Mouse (Mus musculus) megakaryocyte, adult 5-6 weeks (primary cell): ENCODE data around the gene Gm17079. TPM values are rescaled to one million over a fixed set of nuclear protein-coding genes. Genes with fewer than 3 reads are reported as not detected.
"Not testable (repeated sequence)": the region's sequence is repeated elsewhere in the genome, so short reads cannot be mapped to it uniquely, and the experiment has no call there.

Source experiments
- ATAC-seq: 2 replicates; pipeline ENCODE4 v1.8.0; 2016; ENCODE audit warnings: mild to moderate bottlenecking, inconsistent platforms; ENCODE audit not compliant: poor library complexity, severe bottlenecking
- total RNA-seq, 2 experiments: library from RNA; stranded (forward) in 1 of 2; stranded (reverse) in 1 of 2; fragments of 153-499, 151-499 nt in 1 of 2; fragments of 221-1000, 200-1000 nt in 1 of 2; gene quantifications; 2 replicates each; pipeline versions ENCODE4 v1.2.3 to v1.2.4; 2015 to 2017

The Gm17079 gene
- total RNA-seq (2015) = not detected in 2 replicates
- total RNA-seq (2017) = not detected in 2 replicates

GRCm38 (mm10) chr14:51695368-51695767 lies at the start of gene Gm17079:
Gene Gm17079 (minus strand): TSS chr14:51695468.
- not testable (repeated sequence) for ATAC-seq

GRCm38 (mm10) chr14:51740347-51741170 lies 45.3 kb upstream of the Gm17079 start:
- ATAC-seq = no peak

GRCm38 (mm10) chr14:51739150-51739993 lies 44.1 kb upstream of the Gm17079 start:
- no peak for ATAC-seq

GRCm38 (mm10) chr14:51738411-51739149 lies 43.3 kb upstream of the Gm17079 start:
- no peak for ATAC-seq

GRCm38 (mm10) chr14:51737967-51738366 lies 42.7 kb upstream of the Gm17079 start:
- ATAC-seq = no peak

GRCm38 (mm10) chr14:51717083-51717482 lies 21.8 kb upstream of the Gm17079 start, which contains the start of gene Gm5800:
Gene Gm5800 (minus strand): TSS chr14:51717183.
- no peak for ATAC-seq

GRCm38 (mm10) chr14:51677269-51677668 lies 18.0 kb downstream of the Gm17079 start:
- no peak for ATAC-seq

Other genes with a start within 250 kb of the Gm17079 start
- gene Vmn2r89, start 243.6 kb downstream of the Gm17079 start, total RNA-seq (2015) = not detected in 2 replicates
- gene Vmn2r89, start 243.6 kb downstream of the Gm17079 start, total RNA-seq (2017) = not detected in 2 replicates
- gene Gm5622, start 142.7 kb downstream of the Gm17079 start, total RNA-seq (2015) = not detected in 2 replicates
- gene Gm5622, start 142.7 kb downstream of the Gm17079 start, total RNA-seq (2017) = not detected in 2 replicates
- gene Gm17175, start 121.4 kb downstream of the Gm17079 start, total RNA-seq (2015) = not detected in 2 replicates
- not detected in 2 replicates for gene Gm17175, start 121.4 kb downstream of the Gm17079 start, total RNA-seq (2017)
- not detected in 2 replicates for gene Gm17174, start 103.3 kb downstream of the Gm17079 start, total RNA-seq (2015)
- not detected in 2 replicates for gene Gm17174, start 103.3 kb downstream of the Gm17079 start, total RNA-seq (2017)
- not detected in 2 replicates for gene Gm17078, start 84.2 kb downstream of the Gm17079 start, total RNA-seq (2015)
- not detected in 2 replicates for gene Gm17078, start 84.2 kb downstream of the Gm17079 start, total RNA-seq (2017)
- gene Gm4181, start 59.8 kb downstream of the Gm17079 start, total RNA-seq (2015) = not detected in 2 replicates
- not detected in 2 replicates for gene Gm4181, start 59.8 kb downstream of the Gm17079 start, total RNA-seq (2017)
- not detected in 2 replicates for gene Gm5800, start 21.7 kb upstream of the Gm17079 start, total RNA-seq (2015)
- gene Gm5800, start 21.7 kb upstream of the Gm17079 start, total RNA-seq (2017) = not detected in 2 replicates
- not detected in 2 replicates for gene Ang4, start 78.1 kb upstream of the Gm17079 start, total RNA-seq (2015)
- gene Ang4, start 78.1 kb upstream of the Gm17079 start, total RNA-seq (2017) = not detected in 2 replicates
- gene AY358078, start 104.6 kb upstream of the Gm17079 start, total RNA-seq (2015) = not detected in 2 replicates
- gene AY358078, start 104.6 kb upstream of the Gm17079 start, total RNA-seq (2017) = not detected in 2 replicates
- gene Ear6, start 158.2 kb upstream of the Gm17079 start, total RNA-seq (2015) = 69.3 and 75.6 TPM in 2 replicates
- gene Ear6, start 158.2 kb upstream of the Gm17079 start, total RNA-seq (2017) = 89.1 and 124 TPM in 2 replicates
- gene Mettl17, start 189.4 kb upstream of the Gm17079 start, total RNA-seq (2015) = 6.2 and 11.7 TPM in 2 replicates
- 6.3 and 11.1 TPM in 2 replicates for gene Mettl17, start 189.4 kb upstream of the Gm17079 start, total RNA-seq (2017)
- gene Slc39a2, start 197.4 kb upstream of the Gm17079 start, total RNA-seq (2015) = 0.07 TPM in 1 of 2 replicates, not detected in the other
- 0.18 and 0.20 TPM in 2 replicates for gene Slc39a2, start 197.4 kb upstream of the Gm17079 start, total RNA-seq (2017)
- 0.36 and 1.5 TPM in 2 replicates for gene Ndrg2, start 218.7 kb upstream of the Gm17079 start, total RNA-seq (2015)
- not detected in 2 replicates for gene Ndrg2, start 218.7 kb upstream of the Gm17079 start, total RNA-seq (2017)
- gene Tppp2, start 223.0 kb upstream of the Gm17079 start, total RNA-seq (2015) = not detected in 2 replicates
- gene Tppp2, start 223.0 kb upstream of the Gm17079 start, total RNA-seq (2017) = not detected in 2 replicates
- not detected in 2 replicates for gene Rnase13, start 227.3 kb upstream of the Gm17079 start, total RNA-seq (2015)
- gene Rnase13, start 227.3 kb upstream of the Gm17079 start, total RNA-seq (2017) = not detected in 2 replicates